Mouse (Mus musculus): ENCODE measurements at regions not wholly inside any gene's neighbourhood (a gene's known extent, or its start where the extent isn't known, plus 50 kb on each side); places are given as distances from the start of the nearest gene placed in this dataset.

- peak; percentile 42 for DNase-seq (ENCODE audit: extremely low spot score)
These were observed 480.0 kb downstream of the Nuf2 start for GRCm38 (mm10) chr1:169051085-169051862.

GRCm38 (mm10) chr1:169049846-169050245 lies 481.4 kb downstream of the Nuf2 start:
- no peak for DNase-seq (ENCODE audit: extremely low spot score)

GRCm38 (mm10) chr1:169046791-169047525 lies 484.3 kb downstream of the Nuf2 start:
- DNase-seq (ENCODE audit: extremely low spot score) = no peak

- no peak for DNase-seq (ENCODE audit: extremely low spot score)
These were observed 497.7 kb downstream of the Nuf2 start for GRCm38 (mm10) chr1:169033517-169033916.

- no peak for DNase-seq (ENCODE audit: extremely low spot score)
These were observed 499.3 kb downstream of the Nuf2 start for GRCm38 (mm10) chr1:169031849-169032542.

- no peak for DNase-seq (ENCODE audit: extremely low spot score)
These were observed 503.6 kb downstream of the Nuf2 start for GRCm38 (mm10) chr1:169027706-169028105.

GRCm38 (mm10) chr1:169027241-169027640 lies 504.0 kb downstream of the Nuf2 start:
- no peak for DNase-seq (ENCODE audit: extremely low spot score)

- DNase-seq (ENCODE audit: extremely low spot score) = no peak
These were observed 506.7 kb downstream of the Nuf2 start for GRCm38 (mm10) chr1:169024531-169024930.

- no peak for DNase-seq (ENCODE audit: extremely low spot score)
These were observed 539.6 kb downstream of the Nuf2 start for GRCm38 (mm10) chr1:168991506-168992244.

- no peak for DNase-seq (ENCODE audit: extremely low spot score)
These were observed 543.1 kb upstream of the Pbx1 start for GRCm38 (mm10) chr1:168975037-168975698.

GRCm38 (mm10) chr1:168969402-168969801 lies 537.3 kb upstream of the Pbx1 start:
- DNase-seq (ENCODE audit: extremely low spot score) = peak; percentile 21

- no peak for DNase-seq (ENCODE audit: extremely low spot score)
These were observed 535.3 kb upstream of the Pbx1 start for GRCm38 (mm10) chr1:168967334-168967733.

GRCm38 (mm10) chr1:168964467-168964904 lies 532.4 kb upstream of the Pbx1 start:
- peak; percentile 23 for DNase-seq (ENCODE audit: extremely low spot score)

GRCm38 (mm10) chr1:168950947-168951346 lies 518.9 kb upstream of the Pbx1 start:
- no peak for DNase-seq (ENCODE audit: extremely low spot score)

- no peak for DNase-seq (ENCODE audit: extremely low spot score)
These were observed 492.2 kb upstream of the Pbx1 start for GRCm38 (mm10) chr1:168924100-168924815.

GRCm38 (mm10) chr1:168918331-168919076 lies 486.4 kb upstream of the Pbx1 start:
- no peak for DNase-seq (ENCODE audit: extremely low spot score)

GRCm38 (mm10) chr1:168908684-168909175 lies 476.7 kb upstream of the Pbx1 start:
- no peak for DNase-seq (ENCODE audit: extremely low spot score)

- no peak for DNase-seq (ENCODE audit: extremely low spot score)
These were observed 476.1 kb upstream of the Pbx1 start for GRCm38 (mm10) chr1:168908192-168908591.

- no peak for DNase-seq (ENCODE audit: extremely low spot score)
These were observed 466.4 kb upstream of the Pbx1 start for GRCm38 (mm10) chr1:168898483-168898882.

GRCm38 (mm10) chr1:168861577-168861976 lies 429.5 kb upstream of the Pbx1 start:
- no peak for DNase-seq (ENCODE audit: extremely low spot score)

All from embryo, embryonic 9.5 days (tissue).